Mouse (Mus musculus) layer of hippocampus, postnatal 36 days (tissue): ENCODE results near the gene Olfr214. TPM values are rescaled to one million over a fixed set of nuclear protein-coding genes. Genes with fewer than 3 reads are reported as not detected.
"Not testable (repeated sequence)": the region's sequence is repeated elsewhere in the genome, so short reads cannot be mapped to it uniquely, and the experiment has no call there.

ENCODE experiments used
- DNase-seq, 2 experiments: peaks; one replicate each; pipeline ENCODE4 v3.0.0; 2022
- total RNA-seq, 2 experiments: library from RNA; stranded (reverse); gene quantifications; 2 replicates each; pipeline ENCODE4 v1.2.3; 2021

The Olfr214 gene
- not detected for total RNA-seq

DNA sequence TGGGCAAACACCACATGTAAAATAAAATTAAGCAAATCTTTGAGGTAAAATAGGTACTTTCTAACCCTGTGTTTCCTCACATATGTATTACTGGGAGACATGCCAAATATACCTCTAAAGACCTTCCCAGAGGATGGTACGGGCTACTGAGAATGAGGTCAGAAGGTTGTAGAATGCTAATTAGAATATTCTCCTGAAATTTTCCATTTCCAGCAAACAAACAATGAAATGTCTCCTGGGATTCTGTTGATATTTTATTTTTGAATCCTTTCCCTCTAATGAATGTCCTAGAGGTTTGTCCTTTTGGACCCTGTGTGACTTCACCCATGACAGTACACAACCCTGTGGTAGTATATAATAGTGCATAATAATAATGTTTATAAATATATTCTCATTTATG is at the start of gene Olfr214:
TSS of gene Olfr214 (plus strand) at position 301 of the 400 bp plus-strand sequence.
- no peak for DNase-seq

DNA sequence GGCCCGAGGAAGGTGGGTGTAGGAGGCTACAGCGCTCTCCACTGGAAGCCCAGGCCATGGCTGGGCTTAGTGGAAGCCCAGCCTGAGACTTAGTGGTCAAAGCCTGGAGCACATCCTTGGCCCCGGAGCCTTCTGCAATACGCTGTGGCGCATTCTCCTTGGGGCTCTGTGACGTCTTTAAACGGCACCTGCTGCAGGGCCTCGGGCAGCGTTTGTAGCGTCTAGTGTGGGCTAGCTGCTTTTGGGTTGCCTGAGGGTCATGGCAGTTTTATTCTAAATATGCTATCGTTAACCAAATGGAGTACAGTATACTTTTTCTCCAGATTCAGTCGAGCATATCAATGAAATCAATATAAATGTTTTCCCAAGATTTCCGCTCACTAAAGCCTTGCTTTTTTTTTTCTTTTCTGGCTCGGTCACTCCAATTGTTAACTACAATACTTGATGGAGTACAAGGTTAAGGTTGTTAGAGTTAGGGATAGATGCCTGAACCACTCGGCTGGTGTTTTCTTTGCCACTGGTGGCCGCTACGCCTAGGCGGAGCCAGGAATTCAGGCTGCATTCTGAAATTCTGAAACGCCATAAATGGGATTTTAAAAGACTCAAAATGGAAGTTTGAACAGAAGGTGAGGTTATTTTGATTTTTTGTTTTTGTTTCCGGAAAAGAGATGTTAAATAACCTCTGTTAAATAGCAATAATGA is 47.6 kb upstream of the Olfr214 start, which contains the start of gene Olfr212:
TSS of gene Olfr212 (plus strand) at position 215 of the 702 bp plus-strand sequence.
- DNase-seq: not testable (repeated sequence)

DNA sequence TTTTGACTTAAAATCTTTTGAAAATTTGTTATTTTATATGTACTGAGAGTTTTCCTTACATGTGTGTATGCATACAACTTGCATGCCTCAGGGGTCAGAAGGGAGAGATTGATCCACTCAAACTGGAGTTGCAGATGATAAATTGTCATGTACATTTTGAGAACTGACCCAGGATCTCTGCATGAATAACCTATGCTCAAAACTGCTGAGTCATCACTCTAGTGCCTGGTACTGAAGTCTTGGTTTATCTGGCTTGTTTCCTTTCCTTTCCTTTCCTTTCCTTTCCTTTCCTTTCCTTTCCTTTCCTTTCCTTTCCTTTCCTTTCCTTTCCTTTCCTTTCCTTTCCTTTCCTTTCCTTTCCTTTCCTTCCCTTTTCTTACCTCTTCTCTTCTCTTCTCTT is 39.2 kb upstream of the Olfr214 start:
- no peak for DNase-seq

DNA sequence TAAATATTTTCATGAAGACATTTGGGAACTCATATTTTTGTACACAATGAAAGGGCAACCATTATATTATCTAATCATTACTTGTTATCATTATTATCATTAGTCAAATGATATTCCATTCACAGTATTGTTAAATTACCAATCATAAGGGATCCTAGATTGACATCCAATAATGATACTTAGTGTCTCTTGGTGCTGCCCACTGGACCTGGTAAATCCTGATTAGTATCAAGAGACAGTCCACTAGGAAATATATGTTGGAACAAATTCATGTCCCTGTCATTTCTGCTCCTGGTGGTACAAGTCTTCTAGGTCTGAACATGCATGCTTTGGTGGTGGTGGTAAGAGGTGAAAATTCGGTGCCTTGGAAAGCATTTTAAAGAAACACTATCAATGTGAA is 15.9 kb upstream of the Olfr214 start, which contains the start of gene Olfr213:
TSS of gene Olfr213 (plus strand) at position 301 of the 400 bp plus-strand sequence.
- no peak for DNase-seq

DNA sequence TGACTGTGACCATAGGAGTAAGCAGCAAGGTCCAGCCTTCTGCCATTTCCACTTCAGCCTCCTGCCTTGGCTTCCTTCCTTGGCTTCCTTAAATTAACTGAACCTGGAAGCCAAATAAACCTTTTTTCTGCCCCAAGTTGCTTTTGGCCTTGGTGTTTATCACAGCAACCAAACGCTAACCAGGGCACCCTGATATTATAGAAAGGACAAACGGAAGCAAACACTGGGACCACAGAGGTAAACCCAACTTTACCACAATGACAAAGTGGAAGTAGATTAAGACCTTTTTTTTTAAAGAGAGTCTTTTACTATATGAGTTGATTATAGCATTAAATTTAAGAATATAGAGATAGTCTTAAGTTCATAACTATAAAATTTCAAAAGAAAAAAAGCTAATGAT is 11.5 kb upstream of the Olfr214 start:
- DNase-seq: no peak

DNA sequence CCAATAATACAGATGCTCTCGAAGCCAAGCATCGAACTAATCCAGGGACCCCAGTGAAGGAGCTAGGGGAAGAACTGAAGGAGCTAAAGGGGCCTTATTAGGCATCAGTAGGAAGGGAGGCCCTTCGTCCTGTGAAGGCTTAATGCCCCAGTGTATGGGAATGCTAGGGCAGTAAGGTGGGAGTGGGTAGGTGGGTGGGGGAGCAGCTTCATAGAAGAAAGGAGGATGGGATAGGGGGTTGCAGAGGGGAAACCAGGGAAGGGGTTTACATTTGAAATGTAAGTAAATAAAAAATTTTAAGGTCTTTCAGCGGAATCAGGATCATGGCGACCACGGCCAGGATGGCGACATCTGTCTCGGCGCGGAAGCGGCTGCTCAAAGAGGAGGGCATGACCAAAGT is 3.2 kb upstream of the Olfr214 start, which contains the start of gene Gm5580:
TSS of gene Gm5580 (plus strand) at position 301 of the 400 bp plus-strand sequence.
- DNase-seq: not testable (repeated sequence)

DNA sequence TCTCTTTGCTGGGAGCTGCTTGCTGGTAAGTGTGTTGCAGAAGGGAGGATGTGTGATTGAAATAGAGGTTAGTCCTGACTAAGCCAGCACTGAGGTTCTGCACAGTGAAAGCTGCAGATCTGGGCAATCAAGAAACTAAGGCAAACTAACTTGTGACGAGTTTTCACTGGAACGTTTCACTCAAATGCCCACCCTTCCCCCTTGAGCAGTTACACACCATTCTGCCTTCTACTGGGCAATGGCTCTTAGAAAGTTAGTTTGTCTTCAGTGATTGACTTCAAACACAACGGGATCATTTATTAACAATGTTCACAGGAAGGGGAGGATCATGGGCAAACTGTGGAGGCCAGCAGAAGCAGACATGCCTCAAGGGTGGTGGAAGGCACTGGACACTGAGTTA is 917 bp downstream of the Olfr214 start:
- no peak for DNase-seq

DNA sequence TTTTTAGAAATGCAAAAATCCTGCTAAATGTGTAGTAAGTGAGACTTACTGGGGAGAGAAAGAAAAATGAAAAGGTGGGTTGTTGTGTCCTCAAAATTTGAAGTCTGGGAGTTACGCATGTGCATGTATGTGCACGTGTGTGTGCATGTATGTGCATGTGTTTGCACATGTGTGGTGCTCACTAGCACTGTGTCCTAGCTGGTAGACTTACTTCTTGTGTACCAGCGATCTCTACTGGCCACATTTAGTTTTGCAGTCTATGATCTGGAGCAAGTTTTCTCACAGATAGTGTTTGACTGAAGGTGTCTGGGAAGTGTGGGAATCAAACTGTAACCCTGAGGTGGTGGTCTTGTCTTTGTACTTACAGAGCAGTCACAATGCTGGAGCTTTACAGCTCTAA is 15.8 kb downstream of the Olfr214 start:
- peak in 1 of 2 experiments; percentile 7 for DNase-seq

DNA sequence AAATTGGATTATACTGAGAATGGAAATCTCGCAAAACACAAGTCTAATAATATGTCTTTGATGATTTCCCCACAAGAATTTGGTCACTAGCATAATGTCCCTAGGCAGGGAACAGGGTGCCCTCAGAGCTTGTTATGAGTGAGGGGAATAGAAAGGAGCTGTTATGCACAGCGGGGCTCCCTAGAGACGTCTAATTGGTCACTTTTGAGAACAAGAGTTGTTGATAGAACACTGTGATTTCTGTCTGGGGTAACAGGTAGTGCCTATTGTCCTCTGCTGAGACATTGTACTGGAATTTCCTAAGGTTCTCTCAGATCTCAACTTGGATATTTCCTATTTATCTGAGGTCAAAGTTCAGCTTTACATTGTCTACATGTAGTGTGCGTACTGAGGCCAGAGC is 30.1 kb downstream of the Olfr214 start, which contains the start of gene Olfr215:
TSS of gene Olfr215 (minus strand) at position 101 of the 400 bp plus-strand sequence.
- no peak for DNase-seq

DNA sequence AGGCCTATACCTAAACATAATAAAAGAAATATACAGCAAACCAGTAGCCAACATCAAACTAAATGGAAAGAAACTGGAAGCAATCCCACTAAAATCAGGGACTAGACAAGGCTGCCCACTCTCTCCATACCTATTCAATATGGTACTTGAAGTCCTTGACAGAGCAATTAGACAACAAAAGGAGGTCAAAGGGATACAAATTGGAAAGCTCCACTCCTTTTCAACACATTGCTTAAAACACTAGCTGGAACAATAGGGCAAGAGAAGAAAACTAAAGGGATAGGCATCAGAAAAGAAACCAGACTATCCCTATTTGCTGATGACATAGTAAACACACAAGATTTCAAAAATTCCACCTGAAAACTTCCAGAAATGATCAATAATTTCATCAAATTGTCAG is 46.9 kb downstream of the Olfr214 start:
- DNase-seq: not testable (repeated sequence)

DNA sequence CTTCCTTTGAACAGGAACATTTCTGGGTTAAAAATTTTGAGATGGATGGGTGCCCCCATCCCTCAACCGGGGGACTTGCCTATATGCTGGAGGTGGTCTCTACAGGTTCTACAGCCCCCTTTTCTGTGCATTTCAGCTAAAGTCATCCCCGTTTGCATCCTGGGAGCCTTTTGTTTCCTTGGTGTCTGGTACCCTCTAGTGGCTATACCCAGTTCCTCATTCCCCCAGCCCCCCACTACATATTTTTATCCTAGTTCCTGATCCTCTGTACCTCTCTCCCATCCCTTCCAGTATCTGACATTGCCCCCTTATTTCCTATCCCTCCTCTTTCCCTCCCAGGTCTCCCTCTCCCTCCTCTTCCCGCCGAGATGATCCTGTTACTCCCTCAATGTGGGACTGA is 53.2 kb downstream of the Olfr214 start:
- no peak for DNase-seq

Other genes starting within 250 kb of the Olfr214 start
- 10 to 100 TPM; 57.4 to 58.7 TPM for gene March8, start 216.2 kb upstream of the Olfr214 start, total RNA-seq
- 1 to 10 TPM; 1.4 to 1.7 TPM for gene Alox5, start 93.1 kb upstream of the Olfr214 start, total RNA-seq
- gene Olfr211, start 65.1 kb upstream of the Olfr214 start, total RNA-seq: not detected
- not detected for gene Olfr212, start 47.7 kb upstream of the Olfr214 start, total RNA-seq
- not detected for gene Olfr213, start 15.8 kb upstream of the Olfr214 start, total RNA-seq
- gene Gm5580, start 3.1 kb upstream of the Olfr214 start, total RNA-seq: 1 to 10 TPM; 1.8 to 2.4 TPM
- not detected for gene Olfr215, start 30.0 kb downstream of the Olfr214 start, total RNA-seq
- 10 to 100 TPM; 22.0 to 23.0 TPM for gene Zfp422, start 74.8 kb downstream of the Olfr214 start, total RNA-seq
- gene Depp1, start 96.4 kb downstream of the Olfr214 start, total RNA-seq: 1 to 10 TPM; 2.4 to 2.5 TPM
- gene Rassf4, start 119.7 kb downstream of the Olfr214 start, total RNA-seq: 1 to 10 TPM; 2.6 to 2.7 TPM
- under 1 TPM; 0.22 to 0.81 TPM for gene Tmem72, start 162.7 kb downstream of the Olfr214 start, total RNA-seq